Mouse (Mus musculus) hindbrain, embryonic 12.5 days (tissue): Measurements from ENCODE around the gene Fbxl8. TPM values are rescaled to one million over a fixed set of nuclear protein-coding genes. Genes with fewer than 3 reads are reported as not detected.

Source experiments
- ATAC-seq: fragments of 200-750 bp; cut with Nextera tagmentation; 2 replicates; pipeline ENCODE4 v1.8.0; 2017; ENCODE audit warnings: moderate TSS enrichment; ENCODE audit not compliant: low FRiP score
- H3K27ac ChIP-seq: fragments of 300-500 bp; sonication (generic); 2 replicates; pipeline ENCODE4 v1.5.1; 2016; ENCODE audit warnings: mild to moderate bottlenecking
- H3K27me3 ChIP-seq: fragments of 300-500 bp; sonication (generic); 2 replicates; pipeline ENCODE4 v1.6.1; 2016; ENCODE audit warnings: mild to moderate bottlenecking
- H3K36me3 ChIP-seq: fragments of 300-500 bp; sonication (generic); 2 replicates; pipeline ENCODE4 v1.6.1; 2016; ENCODE audit warnings: mild to moderate bottlenecking
- H3K4me1 ChIP-seq: fragments of 300-500 bp; sonication (generic); 2 replicates; pipeline ENCODE4 v1.6.1; 2016
- H3K4me2 ChIP-seq: fragments of 300-500 bp; sonication (generic); replicated peaks from 2 replicates; pipeline ENCODE4 v1.6.1; 2016; ENCODE audit warnings: mild to moderate bottlenecking
- H3K4me3 ChIP-seq: fragments of 300-500 bp; sonication (generic); 2 replicates; pipeline ENCODE4 v1.5.1; 2016; ENCODE audit warnings: mild to moderate bottlenecking
- H3K9ac ChIP-seq: fragments of 300-500 bp; sonication (generic); 2 replicates; pipeline ENCODE4 v1.6.1; 2016; ENCODE audit warnings: mild to moderate bottlenecking, moderate library complexity
- H3K9me3 ChIP-seq: fragments of 300-500 bp; sonication (generic); replicated peaks from 2 replicates; pipeline ENCODE4 v1.6.1; 2016; ENCODE audit warnings: mild to moderate bottlenecking
- WGBS: fragments of 180-500 bp; shearing (Covaris S2); methylation state at CpG from one replicate; pipeline ENCODE4 v1.1.7; 2016; 5-methylcytosine and 5-hydroxymethylcytosine counted together
- polyA plus RNA-seq: library from polyadenylated mRNA; unstranded; fragments of >200 nt; fragmentation: Nextera tagmentation; extraction: Ambion mirVana; gene quantifications from 2 replicates; pipeline ENCODE4 v1.2.1, GENCODE M21; 2016

Gene Fbxl8
- polyA plus RNA-seq, 1 experiment from 2014 or later: 0.97 TPM

DNA sequence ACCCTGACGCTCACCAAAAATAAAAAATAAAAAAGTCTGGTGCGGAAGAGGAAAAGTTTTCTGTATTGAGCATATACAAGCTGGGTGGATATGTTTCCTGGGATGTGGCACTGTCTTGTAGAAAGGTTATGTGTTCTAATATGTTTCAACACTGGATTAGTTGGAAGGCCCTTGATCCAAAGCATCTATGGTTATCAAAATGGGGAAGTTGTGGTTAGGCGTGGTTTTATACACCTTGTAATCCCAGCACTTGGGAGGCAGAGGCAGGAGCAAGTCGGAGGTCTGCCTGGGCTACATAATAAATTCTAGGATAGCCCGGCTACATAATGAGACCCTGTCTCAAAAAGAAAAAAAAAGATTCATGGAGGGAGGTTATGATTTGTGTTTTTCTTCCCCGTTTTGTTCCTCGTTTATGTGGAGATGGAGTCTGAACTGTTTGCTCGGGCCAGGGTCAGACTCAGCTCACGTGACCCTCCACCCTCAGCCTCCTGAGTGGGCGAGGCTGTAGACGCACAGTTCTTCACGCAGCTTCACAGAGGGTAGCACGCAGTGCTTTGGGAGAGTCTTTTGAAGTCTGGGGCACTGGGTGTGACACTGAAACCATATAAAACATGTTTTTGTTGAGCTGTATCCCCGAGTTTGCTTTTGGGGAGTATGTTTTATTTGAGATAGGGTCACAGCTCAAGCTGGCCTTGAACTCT lies 26.9 kb upstream of the Fbxl8 start:
- Histone ChIP-seq H3K27me3 (no peaks in the 10 kb centered on the region), H3K9ac (no peak overlapping the region), H3K4me3 (no peak overlapping the region), H3K4me1 (no peaks in the 10 kb centered on the region), H3K9me3 (no peaks in the 10 kb centered on the region), H3K27ac (no peak overlapping the region), H3K4me2 (no peak overlapping the region), H3K36me3 (peaks cover 41% of the 10 kb centered on the region)
- WGBS: 92% methylated on average over 14 of the region's 14 CpGs
- no peak for ATAC-seq

DNA sequence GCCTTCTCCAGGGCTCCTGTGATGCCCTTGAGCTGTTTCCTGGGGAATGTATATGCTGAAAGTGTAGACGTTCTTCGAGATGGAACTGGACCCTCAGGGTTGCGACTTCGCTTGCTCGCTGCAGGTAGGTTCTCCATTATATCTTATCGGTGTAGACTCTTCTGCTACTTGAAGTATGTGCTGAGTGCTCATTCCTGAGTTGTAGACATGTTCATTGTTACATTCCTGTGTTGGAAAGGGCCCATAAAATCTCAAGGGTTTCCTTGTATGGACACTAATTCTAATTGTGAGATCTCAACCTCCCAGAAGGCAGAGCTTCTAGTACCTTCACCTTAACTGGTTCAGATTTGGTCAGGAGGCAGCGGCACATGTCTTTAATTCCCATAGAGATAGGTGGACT lies 23.4 kb upstream of the Fbxl8 start:
- no peak for ATAC-seq

DNA sequence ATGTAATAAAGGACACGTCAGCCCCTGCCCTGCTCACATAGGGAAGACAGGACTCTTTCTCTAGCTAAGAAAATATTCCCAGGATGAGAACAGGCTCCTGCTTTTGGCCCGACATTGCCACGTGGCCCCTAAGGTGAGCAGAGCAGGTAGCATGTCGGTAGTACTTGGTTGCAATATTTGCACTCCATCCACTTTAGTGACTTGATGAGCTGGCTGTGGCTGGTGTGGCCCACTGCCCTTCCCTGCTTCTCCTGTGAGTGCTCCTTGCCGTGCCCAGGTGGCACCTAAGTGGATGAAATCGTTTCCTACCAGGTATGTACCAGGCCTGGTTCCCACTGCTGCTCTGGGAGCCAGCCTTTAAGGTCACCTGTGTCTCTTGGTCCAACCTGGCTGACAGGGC lies 12.5 kb upstream of the Fbxl8 start:
- Histone ChIP-seq H3K4me3 (no peak overlapping the region), H3K4me2 (no peak overlapping the region), H3K9ac (no peak overlapping the region), H3K27me3 (peaks cover 24% of the 10 kb centered on the region), H3K27ac (no peak overlapping the region), H3K4me1 (peaks cover 16% of the 10 kb centered on the region), H3K36me3 (peaks cover 49% of the 10 kb centered on the region), H3K9me3 (no peaks in the 10 kb centered on the region)
- whole genome bisulfite sequencing: 90% methylated on average over 6 of the region's 6 CpGs
- no peak for ATAC-seq

More for the DNA sequence above, 23.4 kb upstream of the Fbxl8 start:
- WGBS: 97% methylated on average over 7 of the region's 7 CpGs
- Histone ChIP-seq H3K4me2 (no peak overlapping the region), H3K4me3 (no peak overlapping the region), H3K4me1 (no peaks in the 10 kb centered on the region), H3K27me3 (no peaks in the 10 kb centered on the region), H3K27ac (no peak overlapping the region), H3K9me3 (no peaks in the 10 kb centered on the region), H3K36me3 (peaks cover 39% of the 10 kb centered on the region), H3K9ac (no peak overlapping the region)

DNA sequence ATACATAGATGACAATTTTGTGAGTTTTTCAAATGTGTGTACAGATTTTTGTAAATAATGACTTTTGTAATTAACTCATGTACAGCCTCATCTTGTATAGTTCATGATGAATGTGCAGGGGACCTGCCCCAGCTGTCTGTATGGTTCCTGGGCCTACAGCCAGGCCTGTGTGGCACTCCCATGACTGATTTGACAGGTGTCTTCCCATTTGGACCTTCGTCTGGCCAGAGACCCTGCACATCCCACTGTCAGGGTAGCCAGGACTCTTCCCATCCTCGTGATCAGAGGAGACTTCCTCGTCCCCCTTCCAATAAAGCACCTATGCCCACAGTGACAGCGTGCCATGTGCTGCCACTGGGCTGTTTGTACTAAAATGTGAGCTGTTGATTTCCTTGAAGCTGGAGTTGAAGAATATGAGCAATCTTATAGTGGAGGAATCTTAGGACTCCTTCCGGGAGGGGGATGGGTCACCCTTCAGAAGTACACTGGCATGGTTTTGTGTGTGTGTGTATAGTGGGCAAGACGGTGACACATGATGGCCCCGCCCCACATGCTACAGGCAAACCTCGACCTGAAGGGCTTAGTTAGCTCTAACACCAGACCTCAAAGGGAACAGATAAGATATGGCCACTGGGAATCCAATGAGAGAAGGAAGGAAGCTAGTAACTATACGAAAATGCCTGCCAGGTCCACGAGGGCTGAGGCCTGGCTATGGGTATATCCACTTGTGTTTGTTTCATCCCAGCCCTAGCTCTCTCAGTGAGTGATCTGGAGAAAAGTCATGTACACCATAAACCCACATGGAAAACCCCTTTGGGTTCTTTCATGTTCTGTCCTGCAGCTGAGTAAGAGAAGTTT lies 11.5 kb upstream of the Fbxl8 start:
- Histone ChIP-seq H3K36me3 (peaks cover 45% of the 10 kb centered on the region), H3K27ac (no peak overlapping the region), H3K27me3 (peaks cover 31% of the 10 kb centered on the region), H3K4me1 (peaks cover 16% of the 10 kb centered on the region), H3K4me3 (no peak overlapping the region), H3K4me2 (no peak overlapping the region), H3K9me3 (no peaks in the 10 kb centered on the region), H3K9ac (no peak overlapping the region)
- ATAC-seq: no peak
- WGBS: 89% methylated on average over 10 of the region's 10 CpGs

DNA sequence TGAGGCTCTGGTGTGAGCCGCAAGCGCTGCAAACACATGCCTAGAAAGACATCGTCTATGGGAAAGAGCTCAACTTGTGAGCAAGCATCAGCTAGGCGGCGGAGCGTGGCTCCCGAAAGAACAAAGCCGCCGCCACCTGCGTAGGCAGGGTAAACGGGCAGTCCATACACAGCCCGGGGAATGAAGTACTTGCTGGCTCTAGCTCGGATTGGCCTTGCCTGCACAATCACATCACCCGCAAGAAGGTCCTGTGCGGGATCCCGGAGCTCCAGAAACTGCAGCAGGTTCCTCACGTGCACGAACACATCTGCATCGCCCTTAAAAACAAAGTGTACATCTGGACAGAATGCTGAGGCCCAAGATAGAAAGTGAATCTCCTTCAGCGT lies 10.7 kb upstream of the Fbxl8 start:
- peak; percentile 53 for ATAC-seq
- Histone ChIP-seq H3K27me3 (peaks cover 39% of the 10 kb centered on the region), H3K27ac (no peak overlapping the region), H3K9me3 (no peaks in the 10 kb centered on the region), H3K4me1 (peaks cover 17% of the 10 kb centered on the region), H3K4me2 (peak overlapping the region; percentile 96), H3K9ac (peak overlapping the region; percentile 69), H3K4me3 (peak overlapping the region; percentile 55), H3K36me3 (peaks cover 36% of the 10 kb centered on the region)
- WGBS: 26% methylated on average over 20 of the region's 20 CpGs

DNA sequence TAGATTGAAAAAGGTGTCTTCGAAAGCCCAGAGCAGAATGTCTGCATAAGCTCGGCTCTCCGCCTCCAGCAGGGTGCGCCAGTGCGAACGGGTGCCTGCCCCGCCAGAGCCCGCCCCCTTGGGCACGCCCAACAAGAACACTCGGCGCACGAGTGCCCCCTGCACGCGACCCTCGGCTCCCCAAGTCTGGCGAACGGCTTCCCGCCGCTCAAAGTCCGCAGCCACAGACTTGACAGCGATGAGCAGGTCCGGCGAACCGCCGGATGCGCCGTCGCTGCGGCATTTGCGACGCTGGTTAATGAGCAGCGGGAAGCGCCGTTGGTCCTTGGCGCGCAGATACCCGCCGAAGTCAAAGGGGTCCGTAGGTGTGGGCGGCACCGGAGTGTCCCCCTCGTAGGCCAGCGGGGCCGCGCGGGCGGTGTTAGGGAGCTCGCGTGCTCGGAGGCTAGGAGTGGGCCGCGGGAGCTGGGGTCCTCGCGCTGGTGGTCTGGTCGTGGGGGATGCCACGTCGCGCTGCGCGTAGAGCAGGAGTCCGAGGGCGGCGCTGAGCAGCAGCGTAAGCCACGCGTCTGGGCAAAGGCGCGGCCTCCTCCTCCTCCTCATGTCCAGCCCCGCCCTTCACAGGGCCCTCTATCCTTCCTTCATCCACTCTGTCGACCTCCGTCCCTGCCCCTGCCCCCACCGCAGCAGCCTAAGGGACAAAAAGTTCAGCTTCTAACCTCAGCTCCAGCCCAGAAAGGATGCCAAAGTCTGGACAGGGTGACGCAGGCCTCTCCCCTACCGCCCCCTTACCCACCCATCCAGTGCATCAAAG lies 10.1 kb upstream of the Fbxl8 start:
- H3K9me3 ChIP-seq: no peaks in the 10 kb centered on the region
- H3K4me3 ChIP-seq: peak overlapping the region; percentile 55
- H3K4me2 ChIP-seq: peak overlapping the region; percentile 96
- peaks cover 45% of the 10 kb centered on the region for H3K27me3 ChIP-seq
- H3K4me1 ChIP-seq: peaks cover 23% of the 10 kb centered on the region
- no peak overlapping the region for H3K27ac ChIP-seq
- WGBS: under 1% methylated on average over 73 of the region's 74 CpGs
- H3K36me3 ChIP-seq: peaks cover 30% of the 10 kb centered on the region
- peak; percentile 81 for ATAC-seq
- peak overlapping the region; percentile 69 for H3K9ac ChIP-seq

DNA sequence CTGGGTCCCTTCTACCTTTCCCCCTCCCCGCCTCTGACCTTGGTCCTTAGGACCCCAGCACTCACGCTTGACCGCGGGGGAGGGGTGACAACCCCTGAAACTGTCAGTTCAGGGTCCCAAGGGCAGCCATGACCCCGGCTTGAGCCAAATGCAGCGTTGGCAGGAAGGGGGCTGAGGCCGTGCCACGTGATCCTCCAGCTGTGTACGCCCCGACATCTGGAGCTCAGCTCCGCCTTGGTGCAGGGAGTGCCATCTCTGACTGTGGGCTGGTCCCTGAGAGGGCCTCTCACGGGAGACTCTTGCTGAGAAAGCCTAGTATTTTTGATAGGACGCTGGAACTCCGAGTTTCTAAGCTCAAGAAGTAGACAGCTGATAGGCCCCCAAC lies 9.5 kb upstream of the Fbxl8 start, which contains the start of gene B3gnt9:
TSS of gene B3gnt9 (minus strand) at position 188 of the 385 bp plus-strand sequence.
- H3K4me2 ChIP-seq: peak within 1 kb of the TSS; percentile 96
- H3K27me3 ChIP-seq: peaks cover 51% of the 10 kb centered on the region
- under 1% methylated on average over 14 of the region's 14 CpGs for WGBS
- ATAC-seq: peak; percentile 16; the same call in 1 of the 2 replicates
- peaks cover 25% of the 10 kb centered on the region for H3K4me1 ChIP-seq
- no peaks in the 10 kb centered on the region for H3K9me3 ChIP-seq
- H3K27ac ChIP-seq: no peak within 1 kb of the TSS
- H3K4me3 ChIP-seq: peak within 1 kb of the TSS; percentile 55
- H3K9ac ChIP-seq: peak within 1 kb of the TSS; percentile 69
- peaks cover 24% of the 10 kb centered on the region for H3K36me3 ChIP-seq

DNA sequence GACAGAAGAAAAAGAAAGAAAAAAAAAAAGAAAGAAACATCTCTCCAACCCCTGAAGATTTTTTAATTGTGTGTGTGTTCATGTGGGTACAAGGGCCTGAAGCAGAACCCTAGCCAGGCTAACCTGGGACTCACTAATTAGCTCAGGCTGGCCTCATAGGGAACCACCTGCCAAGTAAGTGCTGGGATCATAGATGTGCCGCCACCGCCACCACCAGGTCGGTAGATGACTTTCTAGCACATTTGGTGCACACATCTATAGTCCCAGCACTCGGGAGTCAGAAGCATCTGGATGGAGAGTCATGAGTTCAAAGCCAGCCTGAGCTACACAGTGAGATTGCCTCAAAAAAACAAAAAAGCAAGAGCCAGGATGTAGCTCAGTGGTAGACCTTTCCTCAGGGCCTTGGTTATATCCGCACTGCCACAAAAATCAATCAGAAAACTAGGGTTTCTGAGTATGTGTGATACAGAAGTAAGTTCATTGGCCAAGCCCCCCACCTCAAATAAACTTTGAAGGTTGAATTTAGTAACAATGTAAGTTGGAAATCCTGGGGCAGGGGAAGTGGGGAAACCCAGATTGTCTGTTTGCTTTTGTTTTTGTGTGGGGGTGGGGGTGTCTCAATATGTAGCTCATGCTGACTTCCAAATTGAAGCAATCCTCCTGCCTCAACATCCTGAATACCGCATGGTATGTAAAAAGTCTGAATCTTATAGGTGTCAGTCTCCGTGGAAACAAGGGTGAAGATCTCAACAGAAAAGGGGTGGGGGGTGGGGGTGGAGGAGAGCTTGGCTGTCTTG lies 6.9 kb upstream of the Fbxl8 start:
- H3K36me3 ChIP-seq: no peaks in the 10 kb centered on the region
- no peak overlapping the region for H3K4me2 ChIP-seq
- no peak overlapping the region for H3K9ac ChIP-seq
- H3K4me1 ChIP-seq: peaks cover 25% of the 10 kb centered on the region
- ATAC-seq: no peak
- peaks cover 74% of the 10 kb centered on the region for H3K27me3 ChIP-seq
- 69% methylated on average over 7 of the region's 7 CpGs for WGBS
- H3K9me3 ChIP-seq: no peaks in the 10 kb centered on the region
- H3K27ac ChIP-seq: no peak overlapping the region
- no peak overlapping the region for H3K4me3 ChIP-seq

DNA sequence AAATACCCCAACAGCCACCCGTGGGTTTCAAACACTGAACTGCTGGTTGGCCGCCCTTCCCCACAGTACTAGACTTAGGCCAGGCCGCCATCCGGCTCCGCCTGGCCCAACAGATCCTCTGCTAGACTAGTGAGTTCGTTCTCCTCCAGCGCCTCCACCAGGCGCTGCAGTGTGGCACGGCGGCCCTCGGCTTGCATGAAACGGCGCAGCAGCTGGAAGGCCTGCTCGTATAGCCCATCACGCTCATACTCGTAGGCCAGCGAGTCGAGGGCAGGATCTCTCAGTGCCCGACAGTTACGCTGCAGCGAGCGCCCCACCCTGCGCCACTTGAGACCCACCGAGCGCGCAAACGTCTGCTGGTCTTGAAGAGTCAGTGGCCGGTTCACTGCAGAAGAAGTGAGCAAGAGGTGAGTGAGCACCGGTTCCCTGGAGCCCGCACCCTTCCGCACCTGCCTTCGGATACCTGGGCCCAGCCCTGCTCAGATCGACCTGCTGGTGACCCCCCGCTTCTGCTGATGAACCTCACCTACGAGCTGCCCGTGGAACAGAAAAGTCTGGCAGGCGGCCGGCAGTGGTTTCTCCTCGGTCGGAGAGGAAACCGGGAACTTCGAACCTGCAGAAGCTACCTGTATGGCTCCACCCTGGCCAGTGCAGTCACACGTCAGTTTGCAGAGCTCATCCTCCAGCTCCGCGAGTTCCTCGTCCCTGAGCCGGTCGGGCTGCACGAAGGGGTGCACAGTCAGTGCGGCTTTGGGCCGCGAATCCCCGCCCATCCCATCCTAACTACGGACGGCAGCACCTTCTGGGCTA lies 5.3 kb upstream of the Fbxl8 start:
- 3% methylated on average over 55 of the region's 55 CpGs for WGBS
- H3K27ac ChIP-seq: no peak overlapping the region
- H3K4me2 ChIP-seq: peak overlapping the region; percentile 60
- H3K4me1 ChIP-seq: peaks cover 19% of the 10 kb centered on the region
- peak overlapping the region; percentile 28; the same call in 1 of the 2 replicates for H3K9ac ChIP-seq
- ATAC-seq: peak; percentile 51
- H3K27me3 ChIP-seq: peaks cover 89% of the 10 kb centered on the region
- peak overlapping the region; percentile 31 for H3K4me3 ChIP-seq
- no peaks in the 10 kb centered on the region for H3K9me3 ChIP-seq
- no peaks in the 10 kb centered on the region for H3K36me3 ChIP-seq

DNA sequence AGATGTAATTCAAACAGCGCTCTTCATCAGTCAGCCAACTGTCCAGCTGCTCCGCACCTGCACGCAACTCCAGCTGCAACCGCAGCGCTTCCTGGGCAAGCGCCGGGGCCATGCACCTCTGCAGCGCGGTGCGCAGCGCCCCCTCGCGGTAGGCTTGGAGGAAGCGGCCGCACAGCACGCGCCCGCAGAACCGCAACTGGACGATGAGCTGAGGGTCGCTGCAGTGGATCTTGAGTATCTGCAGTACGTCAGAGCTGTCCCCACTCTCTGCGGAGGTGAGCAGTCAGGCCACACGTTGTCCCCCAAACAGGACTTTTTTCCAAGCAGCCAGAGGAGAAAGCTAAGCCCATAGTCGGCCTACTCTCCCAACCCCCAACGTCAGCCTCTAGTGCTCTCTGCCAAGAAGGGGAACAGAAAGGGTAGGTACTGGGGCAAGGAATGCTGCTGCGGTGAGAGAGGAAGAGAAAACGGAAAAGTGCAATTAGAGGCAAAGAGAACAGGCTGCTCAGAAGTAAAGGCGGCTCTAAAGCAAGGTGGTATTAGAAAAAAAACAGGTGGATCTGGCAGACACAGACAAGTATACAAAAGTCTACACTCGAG lies 4.6 kb upstream of the Fbxl8 start:
- no peaks in the 10 kb centered on the region for H3K36me3 ChIP-seq
- peak; percentile 58 for ATAC-seq
- H3K27me3 ChIP-seq: peaks cover 93% of the 10 kb centered on the region
- peak overlapping the region; percentile 60 for H3K4me2 ChIP-seq
- 3% methylated on average over 30 of the region's 30 CpGs for WGBS
- H3K27ac ChIP-seq: no peak overlapping the region
- H3K4me1 ChIP-seq: peaks cover 19% of the 10 kb centered on the region
- H3K4me3 ChIP-seq: peak overlapping the region; percentile 31
- no peaks in the 10 kb centered on the region for H3K9me3 ChIP-seq
- peak overlapping the region; percentile 28; the same call in 1 of the 2 replicates for H3K9ac ChIP-seq
